ENCODE assay signal across 8 mouse cellular contexts in the genomic region with DNA sequence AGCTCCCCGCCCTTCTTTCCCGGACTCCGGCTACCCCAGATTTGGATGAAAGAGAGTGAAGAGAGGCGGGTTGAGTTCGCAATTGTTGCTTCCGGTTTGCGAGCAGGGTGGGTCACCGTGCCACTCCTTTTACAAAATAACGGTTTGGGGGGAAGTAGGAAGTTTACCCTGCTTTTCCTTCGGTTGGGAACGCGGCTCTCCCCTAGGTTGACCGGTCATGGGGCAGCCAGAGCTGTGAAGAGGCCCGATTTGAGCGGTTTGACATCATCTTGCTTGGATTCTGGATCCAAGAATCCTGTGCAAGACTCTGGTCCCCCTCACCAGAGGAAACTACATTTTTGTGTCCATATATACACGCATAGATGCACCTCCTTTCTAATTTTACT. TPM values are rescaled to one million over a fixed set of nuclear protein-coding genes. Genes with fewer than 3 reads are reported as not detected.
A peak's percentile ranks its signal among the peaks of the same experiment; 100 is the strongest.
DNase-seq lines count a peak whose midpoint lies in the region; ATAC-seq and TF ChIP-seq lines count a peak whose summit lies in the region.

No protein-coding gene starts in this region.

- under 1% methylated on average over 16 of the region's 16 CpGs for WGBS in heart, embryonic 16.5 days
- WGBS in liver, embryonic 15.5 days (ENCODE audit: insufficient replicate concordance) = under 1% methylated on average over 16 of the region's 16 CpGs

- peak; percentile 33 for ATAC-seq in heart, embryonic 16.5 days (replicated peaks; ENCODE audit: extremely low read depth, insufficient read depth, low FRiP score)
- ATAC-seq in liver, embryonic 15.5 days (ENCODE audit: insufficient read depth) = peak; percentile 26

- peak overlapping the region; percentile 95 for H3K4me3 ChIP-seq in E14TG2a.4 (replicated peaks; ENCODE audit: low read length)
- peak overlapping the region; percentile 90 for H3K4me3 ChIP-seq in heart, embryonic 16.5 days (ENCODE audit: low read length)
- H3K4me3 ChIP-seq in liver, embryonic 15.5 days (replicated peaks) = peak overlapping the region; percentile 63

- H3K4me2 ChIP-seq in heart, embryonic 16.5 days (ENCODE audit: low read depth, low read length) = peak overlapping the region; percentile 90
- peak overlapping the region; percentile 76 for H3K4me2 ChIP-seq in liver, embryonic 15.5 days

- peaks cover 44% of the 10 kb centered on the region for H3K4me1 ChIP-seq in E14TG2a.4 (replicated peaks; ENCODE audit: low read depth, low read length)
- peaks cover 21% of the 10 kb centered on the region for H3K4me1 ChIP-seq in heart, embryonic 16.5 days (ENCODE audit: control insufficient read depth, insufficient read depth, low read length)
- H3K4me1 ChIP-seq in liver, embryonic 15.5 days (replicated peaks) = peaks cover 12% of the 10 kb centered on the region

- peak; percentile 32 for DNase-seq in heart, adult 8-10 months (ENCODE audit: low spot score)
- DNase-seq in heart, postnatal 25 days (ENCODE audit: low spot score) = no peak
- DNase-seq in ovary, adult 18-20 months (ENCODE audit: low spot score) = no peak
- no peak for DNase-seq in layer of hippocampus, postnatal 36 days
- no peak for DNase-seq in left cerebral cortex, postnatal 25 days (ENCODE audit: low spot score in 2 of 2)

- intact Hi-C loops in heart, postnatal 25 days (cut with DNase I) = loop anchor here (2.0 to 10.0 kb wide), 3 partner anchors 121 to 629 kb away; partner anchors contain the start of gene Sin3b
- intact Hi-C loops in left cerebral cortex, postnatal 25 days (cut with DNase I) = loop anchor here (2.0 to 10.0 kb wide), 6 partner anchors 257 to 1569 kb away; no protein-coding TSS in a partner anchor

- H3K27me3 ChIP-seq in E14TG2a.4 (ENCODE audit: insufficient read depth, low read length) = peaks cover 9% of the 10 kb centered on the region
- no peaks in the 10 kb centered on the region for H3K27me3 ChIP-seq in heart, embryonic 16.5 days (ENCODE audit: control insufficient read depth, insufficient read depth, low read length)
- H3K27me3 ChIP-seq in liver, embryonic 15.5 days = peaks cover 48% of the 10 kb centered on the region

- peak overlapping the region; percentile 79 for H3K9ac ChIP-seq in heart, embryonic 16.5 days (ENCODE audit: low read length)
- no peak overlapping the region for H3K9ac ChIP-seq in liver, embryonic 15.5 days

- no peak for TF ChIP-seq CTCF in E14TG2a.4 (conservative IDR thresholded peaks at IDR 0.05; ENCODE audit: low read length)

- H3K27ac ChIP-seq in heart, embryonic 16.5 days (ENCODE audit: low read length) = peak overlapping the region; percentile 82
- H3K27ac ChIP-seq in liver, embryonic 15.5 days (replicated peaks) = no peak overlapping the region

- H3K9me3 ChIP-seq in E14TG2a.4 (ENCODE audit: low read length) = no peaks in the 10 kb centered on the region
- H3K9me3 ChIP-seq in heart, embryonic 16.5 days (replicated peaks; ENCODE audit: control insufficient read depth, low read length) = no peaks in the 10 kb centered on the region
- no peaks in the 10 kb centered on the region for H3K9me3 ChIP-seq in liver, embryonic 15.5 days (replicated peaks)

- H3K36me3 ChIP-seq in E14TG2a.4 (ENCODE audit: insufficient read depth, low read length) = no peaks in the 10 kb centered on the region
- H3K36me3 ChIP-seq in heart, embryonic 16.5 days (ENCODE audit: control insufficient read depth, insufficient read depth) = no peaks in the 10 kb centered on the region
- H3K36me3 ChIP-seq in liver, embryonic 15.5 days (replicated peaks) = no peaks in the 10 kb centered on the region

RNA-seq across cellular contexts. Expression of gene Large1, which starts 0.4 kb away (rescaled TPM):
- 10 to 100 TPM; 41.5 to 49.0 (median 44.3) TPM for total RNA-seq in heart, adult 8-10 months (2022)
- total RNA-seq in heart, postnatal 25 days (2021) = 10 to 100 TPM; 30.9 to 32.3 TPM
- polyA plus RNA-seq in heart, embryonic 16.5 days (2015; fragmentation: Nextera tagmentation; extraction: Ambion mirVana) = 5.6 and 7.7 TPM in 2 replicates
- 0.86 and 1.1 TPM in 2 replicates for polyA plus RNA-seq in liver, embryonic 15.5 days (2015; fragmentation: Nextera tagmentation; extraction: Ambion mirVana)
- total RNA-seq in layer of hippocampus, postnatal 36 days (2021) = 100 to 1,000 TPM; 152 to 153 TPM
- 100 to 1,000 TPM; 159 to 168 TPM for total RNA-seq in left cerebral cortex, postnatal 25 days (2021)
